Mouse (Mus musculus): ENCODE results near the gene Olfr1196. TPM values are rescaled to one million over a fixed set of nuclear protein-coding genes. Genes with fewer than 3 reads are reported as not detected.
"Not testable (repeated sequence)": the region's sequence is repeated elsewhere in the genome, so short reads cannot be mapped to it uniquely, and the experiment has no call there.

Olfr1196 gene
- total RNA-seq (2022): not detected

DNA sequence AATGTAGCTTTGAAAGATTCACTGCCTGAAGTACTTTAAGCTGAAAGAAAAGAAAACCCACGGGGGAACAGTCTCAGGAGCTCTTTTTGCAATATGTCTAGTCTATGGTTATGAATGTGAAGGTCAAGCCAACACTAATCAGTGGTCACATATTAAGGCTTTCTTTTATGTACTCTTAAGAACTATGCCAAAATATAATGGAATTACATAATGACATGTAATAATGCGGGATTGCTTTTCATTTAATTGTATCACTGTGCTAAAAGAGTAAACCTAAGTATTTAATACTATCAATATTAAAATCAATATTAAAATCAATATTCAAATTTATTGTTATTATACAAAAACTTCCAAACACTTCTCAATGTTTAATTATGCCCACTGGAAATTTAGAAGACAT, at the start of gene Olfr1196:
TSS of gene Olfr1196 (minus strand) at position 101 of the 400 bp plus-strand sequence.
- no peak for DNase-seq (ENCODE audit: low spot score in 2 of 2)

DNA sequence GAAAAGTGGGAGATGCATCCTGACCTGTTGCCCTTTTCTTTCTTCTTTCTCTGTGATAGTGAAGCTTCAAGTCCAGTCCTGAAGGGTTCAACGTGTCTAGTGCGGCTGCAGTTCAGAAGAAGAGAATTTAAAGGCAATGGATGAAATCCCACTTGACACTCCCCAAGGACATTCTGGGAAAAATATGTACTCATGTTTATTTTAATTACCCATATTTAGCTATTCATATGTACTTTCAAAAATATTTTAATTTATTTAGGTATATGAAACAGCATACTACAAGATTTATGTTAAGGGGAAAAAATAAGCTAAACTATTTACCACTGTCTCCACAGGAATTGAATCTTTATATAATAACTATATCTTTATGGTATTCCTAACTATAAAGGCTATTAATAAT, 46.9 kb upstream of the Olfr1196 start, which contains the start of gene Olfr1198:
TSS of gene Olfr1198 (minus strand) at position 101 of the 400 bp plus-strand sequence.
- DNase-seq (ENCODE audit: low spot score in 2 of 2): no peak

DNA sequence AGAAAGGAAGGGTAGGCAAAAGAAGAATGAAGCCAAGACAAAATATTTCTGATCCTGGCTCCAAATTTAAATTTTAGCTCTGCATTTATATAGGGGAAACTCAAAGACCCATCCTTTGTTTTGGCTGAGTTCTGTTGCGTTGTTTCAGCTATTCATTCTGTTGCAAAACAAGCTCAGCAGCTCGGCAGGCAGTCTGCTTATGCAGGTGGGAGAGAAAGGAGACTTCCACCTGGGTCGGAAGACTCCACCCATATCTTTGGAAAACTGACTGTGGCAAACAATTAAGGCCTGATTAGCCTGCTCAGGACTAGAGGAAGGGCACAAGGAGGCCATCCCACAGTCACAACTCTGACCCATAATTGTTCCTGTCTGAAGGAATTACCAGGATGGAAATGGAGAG, 39.0 kb upstream of the Olfr1196 start:
- DNase-seq (ENCODE audit: low spot score in 2 of 2): no peak

DNA sequence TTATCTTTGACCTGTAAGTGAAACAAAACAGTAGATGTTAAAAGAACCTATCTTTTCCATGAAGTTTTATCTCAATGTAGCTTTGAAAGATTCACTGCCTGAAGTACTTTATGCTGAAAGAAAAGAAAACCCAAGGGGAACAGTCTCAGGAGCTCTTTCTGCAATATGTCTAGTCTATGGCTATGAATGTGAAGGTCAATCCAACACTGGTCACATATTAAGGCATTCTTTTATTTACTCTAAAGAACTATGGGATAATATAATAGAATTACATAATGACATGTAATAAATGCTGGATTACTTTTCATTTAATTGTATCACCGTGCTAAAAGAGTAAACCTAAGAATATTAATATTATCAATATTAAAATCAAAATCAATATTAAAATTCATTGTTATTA, 27.9 kb upstream of the Olfr1196 start, which contains the start of gene Olfr1197:
TSS of gene Olfr1197 (minus strand) at position 101 of the 400 bp plus-strand sequence.
- no peak for DNase-seq (ENCODE audit: low spot score in 2 of 2)

DNA sequence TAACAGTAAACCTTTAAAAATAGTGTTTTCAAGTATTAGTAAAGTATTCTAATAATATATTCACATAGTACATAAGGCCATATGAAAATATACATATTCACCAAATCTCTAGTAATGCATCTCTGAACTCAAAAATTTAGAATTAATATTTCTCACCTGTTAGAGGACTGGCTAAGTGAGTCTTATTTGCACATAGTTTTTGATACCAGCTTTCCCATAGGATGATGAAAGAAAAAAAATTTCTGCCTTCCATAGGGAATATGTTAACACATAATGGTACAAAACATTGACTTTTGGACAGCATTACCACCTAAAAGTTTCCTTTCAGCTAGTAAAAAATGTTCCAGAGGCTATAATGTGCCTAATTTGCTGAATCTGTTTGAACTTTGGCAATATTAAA, 15.3 kb downstream of the Olfr1196 start, which contains the start of gene Olfr1195:
TSS of gene Olfr1195 (minus strand) at position 101 of the 400 bp plus-strand sequence.
- DNase-seq (ENCODE audit: low spot score in 2 of 2): no peak

DNA sequence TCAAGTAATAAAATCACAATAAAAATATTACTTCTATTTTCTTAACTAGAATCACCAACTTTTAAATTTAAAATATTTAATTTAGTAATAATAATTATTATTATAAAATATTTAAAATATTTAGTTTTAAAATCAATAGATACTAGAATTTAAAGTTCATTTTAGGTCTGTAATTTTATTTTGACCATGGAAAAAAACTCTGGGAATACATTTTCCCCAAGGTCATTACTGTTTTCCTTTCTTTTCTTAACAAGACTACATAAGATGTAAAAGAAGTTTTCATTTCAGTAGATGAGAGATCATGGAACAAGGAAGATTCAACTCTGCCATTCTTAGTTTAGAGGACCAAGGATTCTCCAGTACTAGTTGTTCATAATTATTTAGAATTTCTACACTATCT, 29.1 kb downstream of the Olfr1196 start, which contains the start of gene Olfr1193:
TSS of gene Olfr1193 (plus strand) at position 301 of the 400 bp plus-strand sequence.
- not testable (repeated sequence) for DNase-seq (ENCODE audit: low spot score in 2 of 2)

DNA sequence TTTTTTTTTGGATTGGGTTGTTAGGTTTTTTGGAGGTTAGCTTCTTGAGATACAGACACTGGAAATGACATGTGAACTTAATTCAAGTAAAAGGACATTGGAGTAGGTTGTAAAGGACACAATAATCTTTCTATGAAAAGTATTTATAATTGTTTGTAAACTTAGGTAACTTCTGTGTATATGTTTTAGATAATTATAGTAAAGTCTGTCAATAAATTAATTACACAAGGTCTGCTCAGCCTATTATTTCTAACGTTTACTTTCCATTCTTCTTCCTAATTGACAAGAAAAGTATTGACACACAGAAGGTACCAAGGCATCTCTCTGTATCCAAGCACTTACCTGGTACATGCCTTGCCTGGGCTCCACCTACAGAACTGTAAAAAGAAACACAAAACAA, 56.2 kb downstream of the Olfr1196 start, which contains the start of gene Olfr1192-ps1:
TSS of gene Olfr1192-ps1 (plus strand) at position 301 of the 400 bp plus-strand sequence.
- DNase-seq (ENCODE audit: low spot score in 2 of 2): no peak

Other genes with a start within 250 kb of the Olfr1196 start
- gene Olfr1183, start 249.7 kb downstream of the Olfr1196 start, total RNA-seq (2022): not detected
- gene Olfr1184, start 221.0 kb downstream of the Olfr1196 start, total RNA-seq (2022): not detected
- not detected for gene Olfr1185-ps1, start 211.3 kb downstream of the Olfr1196 start, total RNA-seq (2022)
- not detected for gene Olfr1186, start 186.0 kb downstream of the Olfr1196 start, total RNA-seq (2022)
- gene Olfr1188, start 147.7 kb downstream of the Olfr1196 start, total RNA-seq (2022): not detected
- gene Olfr1189, start 118.1 kb downstream of the Olfr1196 start, total RNA-seq (2022): not detected
- gene Olfr1191-ps1, start 64.1 kb downstream of the Olfr1196 start, total RNA-seq (2022): under 1 TPM in 1 of 4 experiments, not detected in 3; 0.08 TPM
- gene Olfr1192-ps1, start 56.1 kb downstream of the Olfr1196 start, total RNA-seq (2022): not detected
- gene Olfr1193, start 29.0 kb downstream of the Olfr1196 start, total RNA-seq (2022): not detected
- gene Olfr1195, start 15.4 kb downstream of the Olfr1196 start, total RNA-seq (2022): not detected
- gene Olfr1197, start 27.8 kb upstream of the Olfr1196 start, total RNA-seq (2022): not detected
- not detected for gene Olfr1198, start 46.8 kb upstream of the Olfr1196 start, total RNA-seq (2022)
- gene Olfr1199, start 55.9 kb upstream of the Olfr1196 start, total RNA-seq (2022): not detected
- not detected for gene Olfr1200, start 65.9 kb upstream of the Olfr1196 start, total RNA-seq (2022)
- gene Olfr1201, start 88.4 kb upstream of the Olfr1196 start, total RNA-seq (2022): not detected
- gene Olfr1202, start 109.9 kb upstream of the Olfr1196 start, total RNA-seq (2022): not detected
- not detected for gene Olfr1205, start 125.1 kb upstream of the Olfr1196 start, total RNA-seq (2022)
- gene Olfr1204, start 144.7 kb upstream of the Olfr1196 start, total RNA-seq (2022): not detected
- gene Olfr1206, start 158.6 kb upstream of the Olfr1196 start, total RNA-seq (2022): not detected
- gene Olfr1208, start 197.7 kb upstream of the Olfr1196 start, total RNA-seq (2022): not detected
- not detected for gene Olfr1209, start 210.6 kb upstream of the Olfr1196 start, total RNA-seq (2022)
- not detected for gene Olfr1211, start 233.5 kb upstream of the Olfr1196 start, total RNA-seq (2022)
- gene Olfr1212, start 249.4 kb upstream of the Olfr1196 start, total RNA-seq (2022): not detected